21 mouse cellular contexts compared by ENCODE assay signal in genomic region chr6:5752617-5753016, GRCm38 (mm10). TPM values are rescaled to one million over a fixed set of nuclear protein-coding genes. Genes with fewer than 3 reads are reported as not detected.
DNase-seq lines count a peak whose midpoint lies in the region; ATAC-seq lines count a peak whose summit lies in the region.
"Had no signal": no experiment of that assay in that cellular context is flagged by ENCODE, and none has a peak within 500 bp of the region (broad histone marks: within the 10 kb centered on the region; RNA-seq: fewer than 3 reads in every experiment).

No protein-coding gene starts in this region.

- ATAC-seq in hindbrain, embryonic 11.5 days (ENCODE audit: low FRiP score) = 0 out of 2 replicates have a peak, but pooled peaks have one; percentile 11
- peak; percentile 54 for ATAC-seq in neural tube, embryonic 12.5 days (ENCODE audit: low FRiP score, low read depth)
- ATAC-seq in neural tube, embryonic 15.5 days (ENCODE audit: low FRiP score) = no peak
- 0 out of 2 replicates have a peak, but pooled peaks have one; percentile 41 for ATAC-seq in hindbrain, embryonic 13.5 days (ENCODE audit: low FRiP score)
- peak; percentile 74; the same call in 1 of the 2 replicates for ATAC-seq in neural tube, embryonic 13.5 days (ENCODE audit: low read depth)
- ATAC-seq: activated CD4-positive, CD25-positive, alpha-beta regulatory T cell, adult 4 months; intestine, postnatal 0 days; Patski had no signal

- H3K36me3 ChIP-seq in hindbrain, embryonic 11.5 days (ENCODE audit: control insufficient read depth, insufficient read depth, low read length) = no peaks in the 10 kb centered on the region
- H3K36me3 ChIP-seq in hindbrain, embryonic 10.5 days = no peaks in the 10 kb centered on the region
- no peaks in the 10 kb centered on the region for H3K36me3 ChIP-seq in neural tube, embryonic 12.5 days
- no peaks in the 10 kb centered on the region for H3K36me3 ChIP-seq in neural tube, embryonic 15.5 days
- H3K36me3 ChIP-seq in hindbrain, embryonic 13.5 days = no peaks in the 10 kb centered on the region
- no peaks in the 10 kb centered on the region for H3K36me3 ChIP-seq in neural tube, embryonic 13.5 days
- H3K36me3 ChIP-seq: embryonic facial prominence, embryonic 12.5 days; forebrain, embryonic 10.5 days; heart, embryonic 13.5 days; limb, embryonic 10.5 days; liver, embryonic 13.5 days had no signal

- H3K4me1 ChIP-seq in hindbrain, embryonic 11.5 days (replicated peaks; ENCODE audit: control insufficient read depth, insufficient read depth, low read length) = no peaks in the 10 kb centered on the region
- H3K4me1 ChIP-seq in hindbrain, embryonic 10.5 days (replicated peaks) = peaks cover 15% of the 10 kb centered on the region; the same call in 1 of the 2 replicates
- H3K4me1 ChIP-seq in neural tube, embryonic 12.5 days = peaks cover 4% of the 10 kb centered on the region; the same call in 1 of the 2 replicates
- H3K4me1 ChIP-seq in neural tube, embryonic 15.5 days = no peaks in the 10 kb centered on the region
- H3K4me1 ChIP-seq in hindbrain, embryonic 13.5 days (replicated peaks) = peaks cover 8% of the 10 kb centered on the region
- H3K4me1 ChIP-seq in neural tube, embryonic 13.5 days (replicated peaks) = peaks cover 18% of the 10 kb centered on the region; the same call in 1 of the 2 replicates
- H3K4me1 ChIP-seq: limb, embryonic 10.5 days; liver, embryonic 13.5 days had no signal

- no peaks in the 10 kb centered on the region for H3K27me3 ChIP-seq in hindbrain, embryonic 11.5 days (ENCODE audit: control insufficient read depth, insufficient read depth, low read length)
- no peaks in the 10 kb centered on the region; the same call in 1 of the 2 replicates for H3K27me3 ChIP-seq in hindbrain, embryonic 10.5 days (ENCODE audit: insufficient read depth, poor library complexity, severe bottlenecking)
- no peaks in the 10 kb centered on the region for H3K27me3 ChIP-seq in neural tube, embryonic 12.5 days (replicated peaks)
- H3K27me3 ChIP-seq in neural tube, embryonic 15.5 days (replicated peaks) = no peaks in the 10 kb centered on the region
- no peaks in the 10 kb centered on the region for H3K27me3 ChIP-seq in hindbrain, embryonic 13.5 days
- H3K27me3 ChIP-seq in neural tube, embryonic 13.5 days = no peaks in the 10 kb centered on the region
- H3K27me3 ChIP-seq: embryonic facial prominence, embryonic 12.5 days; heart, embryonic 13.5 days; liver, embryonic 13.5 days had no signal

- H3K27ac ChIP-seq in hindbrain, embryonic 11.5 days (ENCODE audit: low read depth, low read length) = no peak overlapping the region
- H3K27ac ChIP-seq in hindbrain, embryonic 10.5 days = no peak overlapping the region
- H3K27ac ChIP-seq in neural tube, embryonic 12.5 days = no peak overlapping the region
- H3K27ac ChIP-seq in neural tube, embryonic 15.5 days (replicated peaks) = no peak overlapping the region
- H3K27ac ChIP-seq in hindbrain, embryonic 13.5 days = no peak overlapping the region
- H3K27ac ChIP-seq in neural tube, embryonic 13.5 days (replicated peaks) = no peak overlapping the region
- H3K27ac ChIP-seq: embryonic facial prominence, embryonic 12.5 days; forebrain, embryonic 10.5 days; heart, embryonic 13.5 days; kidney, postnatal 0 days; layer of hippocampus, adult 2 months; limb, embryonic 10.5 days; liver, embryonic 13.5 days had no signal

- 62% methylated on average over 5 of the region's 5 CpGs for WGBS in hindbrain, embryonic 11.5 days
- WGBS in hindbrain, embryonic 10.5 days = 75% methylated on average over 5 of the region's 5 CpGs
- 57% methylated on average over 5 of the region's 5 CpGs for WGBS in neural tube, embryonic 12.5 days
- 39% methylated on average over 5 of the region's 5 CpGs for WGBS in neural tube, embryonic 15.5 days
- 51% methylated on average over 5 of the region's 5 CpGs for WGBS in hindbrain, embryonic 13.5 days
- 40% methylated on average over 5 of the region's 5 CpGs for WGBS in neural tube, embryonic 13.5 days

- no peaks in the 10 kb centered on the region for H3K9me3 ChIP-seq in hindbrain, embryonic 11.5 days (ENCODE audit: control insufficient read depth, low read length)
- no peaks in the 10 kb centered on the region for H3K9me3 ChIP-seq in hindbrain, embryonic 10.5 days
- no peaks in the 10 kb centered on the region for H3K9me3 ChIP-seq in neural tube, embryonic 12.5 days
- H3K9me3 ChIP-seq in neural tube, embryonic 15.5 days (replicated peaks) = no peaks in the 10 kb centered on the region
- no peaks in the 10 kb centered on the region for H3K9me3 ChIP-seq in hindbrain, embryonic 13.5 days
- no peaks in the 10 kb centered on the region for H3K9me3 ChIP-seq in neural tube, embryonic 13.5 days
- H3K9me3 ChIP-seq: embryonic facial prominence, embryonic 12.5 days; forebrain, embryonic 10.5 days; heart, embryonic 13.5 days; limb, embryonic 10.5 days; liver, embryonic 13.5 days had no signal

- no peak overlapping the region for H3K9ac ChIP-seq in hindbrain, embryonic 11.5 days (ENCODE audit: low read depth, low read length)
- H3K9ac ChIP-seq in neural tube, embryonic 12.5 days = no peak overlapping the region
- H3K9ac ChIP-seq in neural tube, embryonic 15.5 days (replicated peaks) = no peak overlapping the region
- H3K9ac ChIP-seq in hindbrain, embryonic 13.5 days = no peak overlapping the region
- H3K9ac ChIP-seq in neural tube, embryonic 13.5 days = no peak overlapping the region
- H3K9ac ChIP-seq: embryonic facial prominence, embryonic 12.5 days; heart, embryonic 13.5 days; liver, embryonic 13.5 days had no signal

- H3K4me2 ChIP-seq in hindbrain, embryonic 11.5 days (replicated peaks; ENCODE audit: low read depth, low read length) = no peak overlapping the region
- H3K4me2 ChIP-seq in neural tube, embryonic 12.5 days (replicated peaks) = no peak overlapping the region
- H3K4me2 ChIP-seq in neural tube, embryonic 15.5 days = no peak overlapping the region
- H3K4me2 ChIP-seq in hindbrain, embryonic 13.5 days = no peak overlapping the region
- H3K4me2 ChIP-seq in neural tube, embryonic 13.5 days = 0 out of 2 replicates have a peak overlapping the region, but pooled peaks have one; percentile 13
- H3K4me2 ChIP-seq: embryonic facial prominence, embryonic 12.5 days; heart, embryonic 13.5 days; liver, embryonic 13.5 days had no signal

- no peak for DNase-seq in hindbrain, embryonic 11.5 days (ENCODE audit: low spot score)
- DNase-seq in hindbrain, embryonic 10.5 days (ENCODE audit: low spot score) = no peak
- no peak for DNase-seq in cerebellum, adult 11 months
- no peak for DNase-seq in heart, adult 8-10 months (ENCODE audit: low spot score)
- DNase-seq: cerebellum, adult 8-10 months; liver, embryonic 13.5 days; thymus, postnatal 14 days had no signal

- H3K4me3 ChIP-seq in hindbrain, embryonic 11.5 days (ENCODE audit: low read depth, low read length) = no peak overlapping the region
- H3K4me3 ChIP-seq in hindbrain, embryonic 10.5 days = no peak overlapping the region
- no peak overlapping the region for H3K4me3 ChIP-seq in neural tube, embryonic 12.5 days
- no peak overlapping the region for H3K4me3 ChIP-seq in neural tube, embryonic 15.5 days (replicated peaks)
- no peak overlapping the region for H3K4me3 ChIP-seq in hindbrain, embryonic 13.5 days
- H3K4me3 ChIP-seq in neural tube, embryonic 13.5 days = no peak overlapping the region
- H3K4me3 ChIP-seq: embryonic facial prominence, embryonic 12.5 days; forebrain, embryonic 10.5 days; heart, embryonic 13.5 days; limb, embryonic 10.5 days; liver, embryonic 13.5 days had no signal

RNA-seq across cellular contexts. Expression of gene Dync1i1, which starts 27.2 kb away (rescaled TPM):
- 4.0 and 4.7 TPM in 2 replicates for polyA plus RNA-seq in hindbrain, embryonic 11.5 days (2014; fragmentation: Nextera tagmentation; extraction: Ambion mirVana)
- polyA plus RNA-seq in hindbrain, embryonic 10.5 days (2016; fragmentation: Nextera tagmentation; extraction: Ambion mirVana) = 1.5 and 2.7 TPM in 2 replicates
- 11.8 and 16.2 TPM in 2 replicates for polyA plus RNA-seq in neural tube, embryonic 12.5 days (2016; fragmentation: Nextera tagmentation; extraction: Ambion mirVana)
- 42.9 and 46.2 TPM in 2 replicates for polyA plus RNA-seq in neural tube, embryonic 15.5 days (2015; fragmentation: Nextera tagmentation; extraction: Ambion mirVana)
- 9.0 and 9.7 TPM in 2 replicates for polyA plus RNA-seq in hindbrain, embryonic 13.5 days (2015; fragmentation: Nextera tagmentation; extraction: Ambion mirVana)
- 23.3 and 27.6 TPM in 2 replicates for polyA plus RNA-seq in neural tube, embryonic 13.5 days (2015; fragmentation: Nextera tagmentation; extraction: Ambion mirVana)
- total RNA-seq in heart, adult 8-10 months (2022) = 1 to 10 TPM in 1 of 4 experiments, under 1 TPM in 3; 0.37 to 1.0 (median 0.52) TPM
- total RNA-seq: common myeloid progenitor, adult 5-6 weeks had no signal
- polyA plus RNA-seq: activated CD4-positive, CD25-positive, alpha-beta regulatory T cell, adult 4 months had no signal
